Mouse (Mus musculus) liver, adult 2 months (tissue): ENCODE results near the gene Ube2b. TPM values are rescaled to one million over a fixed set of nuclear protein-coding genes. Genes with fewer than 3 reads are reported as not detected.

ENCODE experiments used
- DNase-seq: peaks from one replicate; pipeline ENCODE4 v3.0.0-alpha.2; 2011; ENCODE audit warnings: low read depth, low spot score; ENCODE audit errors: extremely low read depth
- H3K27ac ChIP-seq: fragments of 200-500 bp; replicated peaks from 2 replicates; pipeline ENCODE4 v1.5.1; 2012; ENCODE audit warnings: low read depth, mild to moderate bottlenecking, control low read depth, inconsistent platforms, low read length; ENCODE audit not compliant: insufficient read depth
- H3K27me3 ChIP-seq: fragments of 200-500 bp; 2 replicates; pipeline ENCODE4 v1.6.1; 2012; ENCODE audit warnings: mild to moderate bottlenecking, moderate library complexity, low read length, inconsistent platforms; ENCODE audit not compliant: control insufficient read depth, insufficient read depth
- H3K36me3 ChIP-seq: fragments of 200-500 bp; 2 replicates; pipeline ENCODE4 v1.6.1; 2012; ENCODE audit warnings: low read length, inconsistent platforms; ENCODE audit not compliant: control insufficient read depth, insufficient read depth
- H3K4me1 ChIP-seq: fragments of 200-500 bp; 2 replicates; pipeline ENCODE4 v1.6.1; 2011; ENCODE audit warnings: low read length; ENCODE audit not compliant: control insufficient read depth, insufficient read depth
- H3K4me3 ChIP-seq: fragments of 200-500 bp; 2 replicates; pipeline ENCODE4 v1.5.1; 2011; ENCODE audit warnings: low read depth, mild to moderate bottlenecking, control low read depth, low read length, moderate library complexity; ENCODE audit not compliant: insufficient read depth
- H3K79me2 ChIP-seq: fragments of 200-500 bp; 2 replicates; pipeline ENCODE4 v1.6.1; 2012; ENCODE audit warnings: inconsistent platforms, mild to moderate bottlenecking, low read length, moderate library complexity; ENCODE audit not compliant: control insufficient read depth, insufficient read depth
- H3K9ac ChIP-seq: fragments of 200-500 bp; 2 replicates; pipeline ENCODE4 v1.6.1; 2012; ENCODE audit warnings: low read depth, mild to moderate bottlenecking, control low read depth, inconsistent platforms, low read length
- CTCF ChIP-seq: fragments of 200-500 bp; IDR thresholded peaks from 2 replicates; pipeline ENCODE4 v1.5.1; 2011; ENCODE audit warnings: low read depth, low read length, control low read depth
- POLR2A ChIP-seq: fragments of 200-500 bp; IDR thresholded peaks from 2 replicates; pipeline ENCODE4 v1.6.1; 2011; ENCODE audit warnings: low read length, control low read depth; ENCODE audit not compliant: insufficient read depth; ENCODE audit errors: extremely low read depth
- WGBS: fragments of 180-500 bp; shearing (Covaris S2); methylation state at CpG from one replicate; pipeline ENCODE4 v1.1.7; 2018; 5-methylcytosine and 5-hydroxymethylcytosine counted together
- polyA plus RNA-seq: library from polyadenylated mRNA; depleted of rRNA; stranded (reverse); fragments of >200 nt; gene quantifications from 2 replicates; pipeline ENCODE4 v1.2.3, GENCODE M21; 2012
- total RNA-seq: library from RNA; depleted of rRNA; stranded (reverse); fragments of >200 nt; gene quantifications from 2 replicates; pipeline ENCODE4 v1.2.3, GENCODE M21; 2014

The Ube2b gene
- total and polyA plus RNA-seq, 2 experiments, result 50.2 to 107 TPM

GRCm38 (mm10) chr11:51951861-51952420 lies 48.6 kb downstream of the Ube2b start:
- H3K36me3 ChIP-seq, result no peaks in the 10 kb centered on the region
- no peak for TF ChIP-seq POLR2A
- no peak for TF ChIP-seq CTCF
- no peak overlapping the region for H3K27ac ChIP-seq
- H3K9ac ChIP-seq, result no peak overlapping the region
- H3K4me3 ChIP-seq, result no peak overlapping the region
- no peaks in the 10 kb centered on the region for H3K27me3 ChIP-seq
- H3K79me2 ChIP-seq, result no peaks in the 10 kb centered on the region
- DNase-seq, result no peak
- no peaks in the 10 kb centered on the region for H3K4me1 ChIP-seq
- 69% methylated on average over 5 of the region's 5 CpGs for WGBS

DNA sequence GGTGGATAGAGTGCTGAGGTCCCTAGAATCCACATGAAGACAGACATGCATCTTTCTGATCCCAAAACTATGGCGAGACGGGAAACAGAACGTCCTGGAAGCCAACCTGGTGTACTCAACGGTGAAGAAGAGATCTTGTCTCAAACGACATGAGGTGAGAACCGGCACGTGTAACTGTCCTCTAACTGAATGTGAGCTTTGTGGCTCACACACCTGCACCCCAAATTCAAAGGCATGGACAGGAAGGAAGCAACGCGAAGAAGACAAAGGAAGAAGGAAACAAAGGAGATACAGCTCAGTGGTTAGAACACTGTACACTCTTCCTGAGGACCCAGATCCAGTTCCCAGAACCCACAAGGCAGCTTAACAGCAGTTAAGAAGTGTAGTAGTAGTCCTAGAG lies 50.6 kb downstream of the Ube2b start:
- Histone ChIP-seq H3K4me1 (no peaks in the 10 kb centered on the region), H3K27ac (no peak overlapping the region), H3K36me3 (no peaks in the 10 kb centered on the region), H3K27me3 (no peaks in the 10 kb centered on the region), H3K9ac (no peak overlapping the region), H3K79me2 (no peaks in the 10 kb centered on the region), H3K4me3 (no peak overlapping the region)
- TF ChIP-seq POLR2A (no peak), CTCF (no peak)
- no peak for DNase-seq
- 81% methylated on average over 9 of the region's 9 CpGs for WGBS

GRCm38 (mm10) chr11:51949155-51949840 lies 51.3 kb downstream of the Ube2b start:
- Histone ChIP-seq H3K79me2 (no peaks in the 10 kb centered on the region), H3K27me3 (no peaks in the 10 kb centered on the region), H3K4me3 (no peak overlapping the region), H3K27ac (no peak overlapping the region), H3K36me3 (no peaks in the 10 kb centered on the region), H3K9ac (no peak overlapping the region), H3K4me1 (no peaks in the 10 kb centered on the region)
- 63% methylated on average over 9 of the region's 9 CpGs for WGBS
- TF ChIP-seq CTCF, result no peak
- TF ChIP-seq POLR2A, result no peak
- DNase-seq, result no peak

GRCm38 (mm10) chr11:51946144-51946543 lies 54.4 kb downstream of the Ube2b start:
- Histone ChIP-seq H3K4me1 (no peaks in the 10 kb centered on the region), H3K79me2 (no peaks in the 10 kb centered on the region), H3K27me3 (no peaks in the 10 kb centered on the region), H3K36me3 (no peaks in the 10 kb centered on the region), H3K27ac (no peak overlapping the region), H3K9ac (no peak overlapping the region), H3K4me3 (no peak overlapping the region)
- DNase-seq, result no peak
- 86% methylated on average over 6 of the region's 6 CpGs for WGBS
- no peak for TF ChIP-seq POLR2A
- TF ChIP-seq CTCF, result no peak

DNA sequence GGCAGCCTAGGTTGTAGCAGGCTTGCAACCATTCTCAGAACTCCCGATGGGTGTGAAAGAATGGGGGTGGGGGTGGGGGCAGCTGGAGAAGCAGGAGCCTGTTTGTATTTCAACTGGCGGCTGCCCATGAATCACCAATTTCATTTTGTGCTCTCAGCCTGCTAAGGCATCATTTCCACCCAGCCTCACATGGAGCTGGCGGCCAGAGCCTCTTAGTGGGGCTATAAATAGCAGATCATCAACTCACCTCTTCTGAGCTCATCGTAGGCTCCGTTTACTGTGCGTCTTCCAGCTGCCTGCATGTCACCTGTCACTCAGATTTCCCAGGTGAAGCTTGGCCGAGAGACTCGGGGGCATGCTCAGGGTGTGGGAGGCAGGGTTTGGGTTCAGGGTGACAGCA lies 55.0 kb downstream of the Ube2b start:
- no peaks in the 10 kb centered on the region for H3K79me2 ChIP-seq
- DNase-seq, result no peak
- no peak overlapping the region for H3K9ac ChIP-seq
- TF ChIP-seq POLR2A, result no peak
- TF ChIP-seq CTCF, result no peak
- no peaks in the 10 kb centered on the region for H3K4me1 ChIP-seq
- no peaks in the 10 kb centered on the region for H3K27me3 ChIP-seq
- WGBS, result 21% methylated on average over 8 of the region's 8 CpGs
- H3K36me3 ChIP-seq, result no peaks in the 10 kb centered on the region
- H3K4me3 ChIP-seq, result no peak overlapping the region
- H3K27ac ChIP-seq, result no peak overlapping the region

DNA sequence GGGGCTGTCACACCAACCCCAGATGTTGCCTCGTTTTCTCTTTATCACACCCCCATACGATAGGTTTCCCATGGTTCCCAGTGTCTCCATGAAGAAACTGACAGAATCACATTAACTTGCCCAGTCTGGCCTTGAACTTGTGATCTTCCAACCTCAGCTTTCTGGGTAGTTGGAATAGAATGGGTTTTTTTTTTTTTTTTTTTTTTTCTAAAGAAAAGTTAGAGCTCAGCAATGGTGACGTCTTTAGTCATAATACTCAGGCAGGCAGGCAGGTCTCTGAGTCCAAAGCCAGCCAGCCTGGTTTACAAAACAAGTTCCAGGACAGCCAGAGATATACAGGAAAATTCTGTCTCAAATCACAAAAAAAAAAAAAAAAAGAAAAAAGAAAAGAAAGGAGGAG lies 56.3 kb downstream of the Ube2b start:
- no peak overlapping the region for H3K27ac ChIP-seq
- no peaks in the 10 kb centered on the region for H3K36me3 ChIP-seq
- H3K79me2 ChIP-seq, result no peaks in the 10 kb centered on the region
- no peak overlapping the region for H3K4me3 ChIP-seq
- H3K9ac ChIP-seq, result no peak overlapping the region
- H3K4me1 ChIP-seq, result no peaks in the 10 kb centered on the region
- no peak for DNase-seq
- 95% methylated on average over 3 of the region's 3 CpGs for WGBS
- no peaks in the 10 kb centered on the region for H3K27me3 ChIP-seq
- TF ChIP-seq POLR2A, result no peak
